Mouse (Mus musculus) hindbrain, embryonic 14.5 days (tissue): ENCODE data around the gene Csmd2. TPM values are rescaled to one million over a fixed set of nuclear protein-coding genes. Genes with fewer than 3 reads are reported as not detected.
A peak's percentile ranks its signal among the peaks of the same experiment; 100 is the strongest.

Source experiments
- ATAC-seq: fragments of 200-750 bp; cut with Nextera tagmentation; 2 replicates; pipeline ENCODE4 v1.8.0; 2017; ENCODE audit warnings: moderate number of reproducible peaks, mild to moderate bottlenecking, moderate TSS enrichment, moderate library complexity; ENCODE audit not compliant: low FRiP score
- DNase-seq: peaks from one replicate; pipeline ENCODE4 v3.0.0-alpha.2; 2015; ENCODE audit warnings: low spot score
- H3K27ac ChIP-seq: fragments of 300-500 bp; sonication (generic); 2 replicates; pipeline ENCODE4 v1.5.1; 2014; ENCODE audit warnings: mild to moderate bottlenecking, moderate library complexity
- H3K27me3 ChIP-seq: fragments of 300-500 bp; sonication (generic); 2 replicates; pipeline ENCODE4 v1.6.1; 2014; ENCODE audit warnings: mild to moderate bottlenecking, low read length, mixed read lengths; ENCODE audit not compliant: control insufficient read depth, insufficient read depth
- H3K36me3 ChIP-seq: fragments of 300-500 bp; sonication (generic); replicated peaks from 2 replicates; pipeline ENCODE4 v1.6.1; 2014; ENCODE audit not compliant: control insufficient read depth, insufficient read depth
- H3K4me1 ChIP-seq: fragments of 300-500 bp; sonication (generic); replicated peaks from 2 replicates; pipeline ENCODE4 v1.6.1; 2014; ENCODE audit warnings: antibody characterized with exemption, low read length, mixed read lengths; ENCODE audit not compliant: control insufficient read depth, insufficient read depth
- H3K4me2 ChIP-seq: fragments of 300-500 bp; sonication (generic); replicated peaks from 2 replicates; pipeline ENCODE4 v1.6.1; 2014; ENCODE audit warnings: mild to moderate bottlenecking, moderate library complexity
- H3K4me3 ChIP-seq: fragments of 300-500 bp; sonication (generic); replicated peaks from 2 replicates; pipeline ENCODE4 v1.5.1; 2014; ENCODE audit warnings: mild to moderate bottlenecking, low read length
- H3K9ac ChIP-seq: fragments of 300-500 bp; sonication (generic); 2 replicates; pipeline ENCODE4 v1.6.1; 2014
- H3K9me3 ChIP-seq: fragments of 300-500 bp; sonication (generic); 2 replicates; pipeline ENCODE4 v1.6.1; 2016; ENCODE audit warnings: low read length; ENCODE audit not compliant: control insufficient read depth
- WGBS: fragments of 180-500 bp; shearing (Covaris S2); extraction: QIAGEN DNeasy Blood & Tissue Kit; methylation state at CpG from one replicate; pipeline ENCODE4 v1.1.7; 2014; 5-methylcytosine and 5-hydroxymethylcytosine counted together
- polyA plus RNA-seq: library from polyadenylated mRNA; unstranded; fragments of >200 nt; fragmentation: Nextera tagmentation; extraction: Ambion mirVana; gene quantifications from 2 replicates; pipeline ENCODE4 v1.2.1, GENCODE M21; 2014

Gene Csmd2
- polyA plus RNA-seq, 1 experiment from 2014 or later, result 8.3 TPM

- Histone ChIP-seq H3K4me1 (peaks cover 12% of the 10 kb centered on the region), H3K4me2 (no peak overlapping the region), H3K9me3 (no peaks in the 10 kb centered on the region), H3K27me3 (no peaks in the 10 kb centered on the region), H3K4me3 (no peak overlapping the region), H3K27ac (no peak overlapping the region), H3K36me3 (no peaks in the 10 kb centered on the region; the same call in 1 of the 2 replicates), H3K9ac (no peak overlapping the region)
- 92% methylated on average over 3 of the region's 3 CpGs for WGBS
- DNase-seq (no peak), ATAC-seq (no peak)
These were observed 96.8 kb downstream of the Csmd2 start for GRCm38 (mm10) chr4:128084466-128084865.

- no peak for DNase-seq
- Histone ChIP-seq H3K27ac (no peak overlapping the region), H3K27me3 (no peaks in the 10 kb centered on the region), H3K9ac (no peak overlapping the region), H3K4me1 (peaks cover 12% of the 10 kb centered on the region), H3K36me3 (no peaks in the 10 kb centered on the region; the same call in 1 of the 2 replicates), H3K4me3 (no peak overlapping the region), H3K9me3 (no peaks in the 10 kb centered on the region), H3K4me2 (no peak overlapping the region)
- WGBS, result 74% methylated on average over 8 of the region's 8 CpGs
- no peak for ATAC-seq
These were observed 97.4 kb downstream of the Csmd2 start for GRCm38 (mm10) chr4:128085096-128085495.

- peak overlapping the region; percentile 57 for H3K27ac ChIP-seq
- no peak overlapping the region for H3K4me3 ChIP-seq
- 78% methylated on average over 5 of the region's 5 CpGs for WGBS
- no peaks in the 10 kb centered on the region for H3K36me3 ChIP-seq
- H3K27me3 ChIP-seq, result no peaks in the 10 kb centered on the region
- H3K4me2 ChIP-seq, result no peak overlapping the region
- H3K9me3 ChIP-seq, result no peaks in the 10 kb centered on the region
- H3K4me1 ChIP-seq, result peaks cover 12% of the 10 kb centered on the region
- DNase-seq, result no peak
- H3K9ac ChIP-seq, result no peak overlapping the region
- no peak for ATAC-seq
These were observed 99.5 kb downstream of the Csmd2 start for GRCm38 (mm10) chr4:128087147-128087606.

- no peaks in the 10 kb centered on the region for H3K9me3 ChIP-seq
- H3K4me3 ChIP-seq, result no peak overlapping the region
- no peak overlapping the region for H3K9ac ChIP-seq
- WGBS, result 29% methylated on average over 3 of the region's 3 CpGs
- H3K27ac ChIP-seq, result peak overlapping the region; percentile 57
- no peaks in the 10 kb centered on the region for H3K27me3 ChIP-seq
- no peaks in the 10 kb centered on the region for H3K36me3 ChIP-seq
- H3K4me1 ChIP-seq, result peaks cover 12% of the 10 kb centered on the region
- no peak overlapping the region for H3K4me2 ChIP-seq
- ATAC-seq (peak; percentile 53; the same call in 1 of the 2 replicates), DNase-seq (no peak)
These were observed 100.0 kb downstream of the Csmd2 start for GRCm38 (mm10) chr4:128087704-128088103.

GRCm38 (mm10) chr4:128088264-128088663 is 100.6 kb downstream of the Csmd2 start:
- DNase-seq (no peak), ATAC-seq (no peak)
- Histone ChIP-seq H3K4me2 (no peak overlapping the region), H3K36me3 (no peaks in the 10 kb centered on the region), H3K9ac (no peak overlapping the region), H3K4me3 (no peak overlapping the region), H3K27me3 (no peaks in the 10 kb centered on the region), H3K4me1 (peaks cover 12% of the 10 kb centered on the region), H3K27ac (no peak overlapping the region), H3K9me3 (no peaks in the 10 kb centered on the region)
- WGBS, result 49% methylated on average over 3 of the region's 3 CpGs

- no peaks in the 10 kb centered on the region for H3K27me3 ChIP-seq
- H3K36me3 ChIP-seq, result no peaks in the 10 kb centered on the region
- WGBS, result 75% methylated on average over 3 of the region's 3 CpGs
- H3K9me3 ChIP-seq, result no peaks in the 10 kb centered on the region
- H3K9ac ChIP-seq, result no peak overlapping the region
- DNase-seq, result no peak
- no peak for ATAC-seq
- no peak overlapping the region for H3K27ac ChIP-seq
- H3K4me1 ChIP-seq, result peaks cover 12% of the 10 kb centered on the region
- no peak overlapping the region for H3K4me2 ChIP-seq
- no peak overlapping the region for H3K4me3 ChIP-seq
These were observed 104.3 kb downstream of the Csmd2 start for GRCm38 (mm10) chr4:128091938-128092337.

- H3K9me3 ChIP-seq, result no peaks in the 10 kb centered on the region
- no peak overlapping the region for H3K9ac ChIP-seq
- DNase-seq (no peak), ATAC-seq (no peak)
- H3K27me3 ChIP-seq, result no peaks in the 10 kb centered on the region
- H3K36me3 ChIP-seq, result no peaks in the 10 kb centered on the region
- WGBS, result 70% methylated on average over 5 of the region's 5 CpGs
- H3K27ac ChIP-seq, result peak overlapping the region; percentile 26; the same call in 1 of the 2 replicates
- peaks cover 21% of the 10 kb centered on the region for H3K4me1 ChIP-seq
- H3K4me2 ChIP-seq, result no peak overlapping the region
- no peak overlapping the region for H3K4me3 ChIP-seq
These were observed 111.9 kb downstream of the Csmd2 start for GRCm38 (mm10) chr4:128099515-128099914.

GRCm38 (mm10) chr4:128100541-128100940 is 112.9 kb downstream of the Csmd2 start:
- Histone ChIP-seq H3K4me1 (peaks cover 21% of the 10 kb centered on the region), H3K9me3 (no peaks in the 10 kb centered on the region), H3K4me3 (no peak overlapping the region), H3K36me3 (no peaks in the 10 kb centered on the region), H3K9ac (no peak overlapping the region), H3K4me2 (no peak overlapping the region), H3K27ac (no peak overlapping the region), H3K27me3 (no peaks in the 10 kb centered on the region)
- 34% methylated on average over 5 of the region's 5 CpGs for WGBS
- ATAC-seq (no peak), DNase-seq (no peak)

- Histone ChIP-seq H3K9me3 (no peaks in the 10 kb centered on the region), H3K4me1 (no peaks in the 10 kb centered on the region), H3K36me3 (no peaks in the 10 kb centered on the region), H3K9ac (no peak overlapping the region), H3K4me2 (no peak overlapping the region), H3K27ac (no peak overlapping the region), H3K4me3 (no peak overlapping the region), H3K27me3 (no peaks in the 10 kb centered on the region)
- ATAC-seq (no peak), DNase-seq (no peak)
- WGBS, result 75% methylated on average over 7 of the region's 7 CpGs
These were observed 128.7 kb downstream of the Csmd2 start for GRCm38 (mm10) chr4:128116331-128116730.

GRCm38 (mm10) chr4:128123281-128123680 is 135.6 kb downstream of the Csmd2 start:
- no peak overlapping the region for H3K27ac ChIP-seq
- no peaks in the 10 kb centered on the region for H3K27me3 ChIP-seq
- H3K4me1 ChIP-seq, result 0 out of 2 replicates have a peak, but pooled peaks cover under 1% of the 10 kb centered on the region
- no peak overlapping the region for H3K9ac ChIP-seq
- no peaks in the 10 kb centered on the region for H3K36me3 ChIP-seq
- ATAC-seq (no peak), DNase-seq (no peak)
- H3K4me3 ChIP-seq, result no peak overlapping the region
- no peaks in the 10 kb centered on the region for H3K9me3 ChIP-seq
- WGBS, result 81% methylated on average over 8 of the region's 8 CpGs
- no peak overlapping the region for H3K4me2 ChIP-seq
